Mouse (Mus musculus) liver, embryonic 11.5 days (tissue): ENCODE data around the gene Gpr61. TPM values are rescaled to one million over a fixed set of nuclear protein-coding genes. Genes with fewer than 3 reads are reported as not detected.
A peak's percentile ranks its signal among the peaks of the same experiment; 100 is the strongest.

Experiments used
- ATAC-seq: fragments of 200-750 bp; cut with Nextera tagmentation; replicated peaks from 2 replicates; pipeline ENCODE4 v1.8.0; 2017; ENCODE audit warnings: moderate number of reproducible peaks, mild to moderate bottlenecking, moderate TSS enrichment, moderate library complexity; ENCODE audit not compliant: low FRiP score
- DNase-seq: peaks from one replicate; pipeline ENCODE4 v3.0.0-alpha.2; 2017; ENCODE audit warnings: low spot score
- H3K27ac ChIP-seq: fragments of 300-500 bp; sonication (generic); 2 replicates; pipeline ENCODE4 v1.5.1; 2014; ENCODE audit warnings: mild to moderate bottlenecking, low read depth, low read length, control low read depth
- H3K27me3 ChIP-seq: fragments of 300-500 bp; sonication (generic); replicated peaks from 2 replicates; pipeline ENCODE4 v1.6.1; 2014; ENCODE audit warnings: low read length, mixed read lengths; ENCODE audit not compliant: control insufficient read depth, insufficient read depth
- H3K36me3 ChIP-seq: fragments of 300-500 bp; sonication (generic); 2 replicates; pipeline ENCODE4 v1.6.1; 2014; ENCODE audit warnings: mild to moderate bottlenecking, low read length, moderate library complexity, mixed read lengths; ENCODE audit not compliant: control insufficient read depth, insufficient read depth
- H3K4me1 ChIP-seq: fragments of 300-500 bp; sonication (generic); replicated peaks from 2 replicates; pipeline ENCODE4 v1.6.1; 2014; ENCODE audit warnings: low read length, mixed read lengths; ENCODE audit not compliant: control insufficient read depth, insufficient read depth
- H3K4me2 ChIP-seq: fragments of 300-500 bp; sonication (generic); 2 replicates; pipeline ENCODE4 v1.6.1; 2014; ENCODE audit warnings: mild to moderate bottlenecking, control low read depth, moderate library complexity
- H3K4me3 ChIP-seq: fragments of 300-500 bp; sonication (generic); 2 replicates; pipeline ENCODE4 v1.5.1; 2014; ENCODE audit warnings: low read depth, low read length, control low read depth
- H3K9ac ChIP-seq: fragments of 300-500 bp; sonication (generic); 2 replicates; pipeline ENCODE4 v1.6.1; 2014; ENCODE audit warnings: low read depth, low read length, control low read depth
- H3K9me3 ChIP-seq: fragments of 300-500 bp; sonication (generic); 2 replicates; pipeline ENCODE4 v1.6.1; 2016; ENCODE audit warnings: low read length, inconsistent platforms, mixed read lengths; ENCODE audit not compliant: control insufficient read depth
- WGBS: fragments of 180-500 bp; shearing (Covaris S2); extraction: QIAGEN DNeasy Blood & Tissue Kit; methylation state at CpG from one replicate; pipeline ENCODE4 v1.1.7; 2014; 5-methylcytosine and 5-hydroxymethylcytosine counted together
- polyA plus RNA-seq: library from polyadenylated mRNA; unstranded; fragments of >200 nt; fragmentation: Nextera tagmentation; extraction: Ambion mirVana; gene quantifications from 2 replicates; pipeline ENCODE4 v1.2.1, GENCODE M21; 2014

Gpr61 gene
- polyA plus RNA-seq, 1 experiment from 2014 or later, result 0.07 TPM

DNA sequence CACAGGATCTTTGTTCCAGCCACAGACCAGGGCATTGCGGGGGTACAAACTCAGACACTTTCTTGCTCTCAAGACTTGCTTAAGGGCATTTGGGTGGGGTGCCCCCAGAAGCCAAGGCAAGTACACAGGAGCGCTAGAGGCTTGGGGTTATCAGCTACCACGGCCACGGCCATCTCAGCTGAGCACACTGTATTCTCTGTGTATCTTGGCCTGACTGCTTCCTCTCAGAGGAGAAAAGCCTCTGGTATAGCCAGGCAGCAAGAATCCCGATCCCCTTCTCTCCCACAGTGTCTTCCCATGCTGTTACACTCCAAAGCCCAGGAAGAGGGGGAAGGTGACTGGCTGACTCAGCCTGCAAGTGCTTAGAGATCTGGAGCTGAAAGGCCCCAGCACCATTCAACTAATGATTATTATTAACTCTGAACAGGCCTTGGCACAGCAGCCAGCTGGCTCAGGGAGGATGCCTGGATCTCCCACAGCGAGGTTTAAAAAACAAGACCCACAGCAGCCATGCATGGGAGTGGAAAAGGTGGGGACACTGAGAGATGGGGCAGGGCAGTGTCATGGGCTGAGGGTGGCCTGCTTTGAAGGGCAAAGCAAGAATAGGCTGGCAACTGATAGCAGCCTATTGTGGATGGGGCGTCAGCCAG is 41.4 kb upstream of the Gpr61 start:
- H3K9me3 ChIP-seq, result no peaks in the 10 kb centered on the region
- peaks cover 33% of the 10 kb centered on the region for H3K4me1 ChIP-seq
- H3K4me2 ChIP-seq, result no peak overlapping the region
- H3K9ac ChIP-seq, result peak overlapping the region; percentile 1; the same call in 1 of the 2 replicates
- no peak for ATAC-seq
- H3K36me3 ChIP-seq, result no peaks in the 10 kb centered on the region
- H3K4me3 ChIP-seq, result no peak overlapping the region
- no peak overlapping the region for H3K27ac ChIP-seq
- H3K27me3 ChIP-seq, result no peaks in the 10 kb centered on the region
- 55% methylated on average over 7 of the region's 7 CpGs for WGBS
- no peak for DNase-seq

DNA sequence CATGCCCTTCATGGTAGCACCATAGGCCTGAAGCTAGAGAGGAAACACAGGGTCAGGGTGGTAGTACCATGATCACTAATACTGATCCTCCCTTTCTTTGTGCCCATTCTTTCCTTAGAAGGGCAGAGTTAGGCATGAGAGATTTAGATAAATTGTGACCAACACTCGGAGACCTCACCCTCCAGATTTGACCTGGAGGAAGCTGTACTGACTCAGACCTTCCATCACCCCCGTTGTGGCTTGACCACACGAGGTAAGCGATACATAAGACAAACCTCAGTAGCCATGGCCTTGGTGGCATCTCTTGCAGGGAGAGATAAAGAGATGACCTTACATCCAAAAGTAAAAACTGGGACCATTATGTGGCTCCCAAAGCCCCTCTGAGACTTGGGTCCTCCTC is 40.6 kb upstream of the Gpr61 start:
- Histone ChIP-seq H3K4me3 (no peak overlapping the region), H3K4me1 (peaks cover 31% of the 10 kb centered on the region), H3K27me3 (no peaks in the 10 kb centered on the region), H3K27ac (no peak overlapping the region), H3K9me3 (no peaks in the 10 kb centered on the region), H3K36me3 (no peaks in the 10 kb centered on the region), H3K9ac (no peak overlapping the region), H3K4me2 (no peak overlapping the region)
- no peak for DNase-seq
- 69% methylated on average over 4 of the region's 4 CpGs for WGBS
- no peak for ATAC-seq

DNA sequence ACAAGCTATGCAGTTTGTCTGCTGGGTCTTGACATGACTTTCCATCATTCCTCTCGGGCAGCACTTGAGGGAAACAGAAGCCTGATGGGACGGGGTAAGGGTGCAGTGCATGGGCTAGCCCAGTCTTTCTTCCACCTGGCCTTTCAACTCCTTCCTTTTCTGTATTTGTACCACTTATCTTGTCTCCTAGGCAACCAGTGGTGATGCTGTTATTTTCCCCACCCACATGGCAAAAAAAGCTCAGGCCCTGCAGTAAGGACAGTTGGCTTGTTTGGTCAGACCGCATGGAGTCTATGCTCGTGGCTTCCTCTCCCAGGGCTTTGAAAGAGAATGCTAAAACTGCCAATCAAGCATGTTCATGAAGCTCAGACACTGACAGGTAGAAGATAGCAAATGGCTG is 39.0 kb upstream of the Gpr61 start:
- ATAC-seq (no peak), DNase-seq (no peak)
- peaks cover 24% of the 10 kb centered on the region for H3K4me1 ChIP-seq
- no peaks in the 10 kb centered on the region for H3K9me3 ChIP-seq
- H3K36me3 ChIP-seq, result no peaks in the 10 kb centered on the region
- 55% methylated on average over 4 of the region's 4 CpGs for WGBS
- no peak overlapping the region for H3K4me2 ChIP-seq
- H3K4me3 ChIP-seq, result no peak overlapping the region
- no peaks in the 10 kb centered on the region for H3K27me3 ChIP-seq
- H3K27ac ChIP-seq, result no peak overlapping the region
- H3K9ac ChIP-seq, result no peak overlapping the region

DNA sequence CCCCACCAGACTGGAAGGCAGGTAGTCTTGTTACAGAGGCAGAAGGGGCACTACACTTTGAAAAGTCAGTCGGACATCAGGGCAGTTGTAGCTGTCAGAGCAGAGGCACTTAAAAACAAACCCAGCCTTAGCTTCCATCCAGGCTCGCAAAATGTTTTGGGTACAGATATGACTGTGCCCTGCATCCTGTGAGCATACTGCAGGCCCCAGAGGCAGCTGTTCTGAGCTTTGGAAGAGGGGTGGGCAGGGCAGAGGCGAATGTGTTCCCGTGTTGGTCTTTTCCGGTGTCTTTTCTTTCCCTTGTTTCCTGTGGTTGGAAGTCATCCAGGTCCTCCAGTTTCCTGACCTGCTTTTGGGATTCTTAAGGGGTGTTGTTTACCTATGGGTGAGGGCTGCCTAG is 35.2 kb upstream of the Gpr61 start:
- Histone ChIP-seq H3K27ac (no peak overlapping the region), H3K4me2 (no peak overlapping the region), H3K4me3 (no peak overlapping the region), H3K9ac (no peak overlapping the region), H3K27me3 (peaks cover 18% of the 10 kb centered on the region), H3K36me3 (no peaks in the 10 kb centered on the region), H3K9me3 (no peaks in the 10 kb centered on the region), H3K4me1 (0 out of 2 replicates have a peak, but pooled peaks cover 7% of the 10 kb centered on the region)
- WGBS, result 50% methylated on average over 5 of the region's 5 CpGs
- DNase-seq (no peak), ATAC-seq (no peak)

DNA sequence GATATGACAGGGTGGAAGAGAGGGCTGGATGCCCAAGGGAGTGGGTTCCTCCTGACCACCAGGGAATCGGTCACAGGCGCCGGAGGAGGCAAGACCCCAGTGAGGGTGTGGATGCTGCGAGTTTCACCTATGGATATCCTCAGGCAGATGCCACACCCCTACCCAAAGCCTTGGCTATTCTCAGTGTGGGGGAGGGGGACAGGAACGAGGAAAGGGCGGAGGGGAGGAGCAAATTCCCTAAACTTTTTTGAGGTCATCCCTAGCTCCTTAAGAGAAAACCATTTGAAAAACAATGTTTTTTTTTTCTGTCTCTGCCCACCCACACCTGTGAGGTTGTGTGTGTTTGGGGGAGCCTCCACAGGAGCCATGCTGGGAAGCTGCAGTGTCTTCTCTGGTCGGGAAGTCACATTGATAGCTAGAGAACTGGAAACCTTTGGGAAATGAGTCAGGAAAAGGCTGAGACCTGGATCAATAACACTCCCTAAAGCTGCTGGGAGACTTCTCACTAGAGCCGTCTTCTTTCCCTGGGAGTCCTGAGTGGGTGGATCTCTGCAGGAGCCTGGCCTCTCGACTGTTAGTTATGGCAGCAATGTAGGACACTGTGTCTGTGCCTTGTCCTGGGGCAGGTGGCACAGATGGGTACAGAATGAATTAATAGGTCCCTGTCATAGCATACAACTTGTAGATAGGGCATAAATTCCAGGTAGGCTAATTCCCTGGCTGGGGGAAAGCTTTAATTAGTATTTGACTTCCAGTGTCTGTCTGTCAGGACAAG is 34.2 kb upstream of the Gpr61 start:
- DNase-seq, result no peak

DNA sequence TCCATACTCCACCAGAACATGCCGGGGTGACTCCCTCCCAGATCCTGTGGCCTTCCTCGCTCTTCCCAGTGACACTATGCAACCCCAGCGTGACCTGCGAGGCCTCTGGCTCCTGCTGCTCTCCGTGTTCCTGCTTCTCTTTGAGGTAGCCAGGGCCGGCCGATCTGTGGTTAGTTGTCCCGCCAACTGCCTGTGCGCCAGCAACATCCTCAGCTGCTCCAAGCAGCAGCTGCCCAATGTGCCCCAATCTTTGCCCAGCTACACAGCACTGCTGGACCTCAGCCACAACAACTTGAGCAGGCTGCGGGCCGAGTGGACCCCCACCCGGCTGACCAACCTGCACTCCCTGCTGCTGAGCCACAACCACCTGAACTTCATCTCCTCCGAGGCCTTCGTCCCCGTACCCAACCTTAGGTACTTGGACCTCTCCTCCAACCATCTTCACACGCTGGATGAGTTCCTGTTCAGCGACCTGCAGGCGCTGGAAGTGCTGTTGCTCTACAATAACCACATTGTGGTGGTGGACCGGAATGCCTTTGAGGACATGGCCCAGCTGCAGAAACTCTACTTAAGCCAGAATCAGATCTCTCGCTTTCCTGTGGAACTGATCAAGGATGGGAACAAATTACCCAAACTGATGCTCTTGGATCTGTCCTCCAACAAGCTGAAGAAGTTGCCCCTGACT is 32.6 kb upstream of the Gpr61 start:
- DNase-seq, result no peak
- no peak overlapping the region for H3K4me3 ChIP-seq
- H3K4me2 ChIP-seq, result peak overlapping the region; percentile 94

More for the DNA sequence above, 34.2 kb upstream of the Gpr61 start:
- Histone ChIP-seq H3K27me3 (peaks cover 21% of the 10 kb centered on the region), H3K4me2 (no peak overlapping the region), H3K4me1 (0 out of 2 replicates have a peak, but pooled peaks cover 3% of the 10 kb centered on the region), H3K4me3 (no peak overlapping the region), H3K9me3 (no peaks in the 10 kb centered on the region), H3K27ac (no peak overlapping the region), H3K36me3 (no peaks in the 10 kb centered on the region), H3K9ac (no peak overlapping the region)
- ATAC-seq, result no peak
- WGBS, result 72% methylated on average over 9 of the region's 9 CpGs

DNA sequence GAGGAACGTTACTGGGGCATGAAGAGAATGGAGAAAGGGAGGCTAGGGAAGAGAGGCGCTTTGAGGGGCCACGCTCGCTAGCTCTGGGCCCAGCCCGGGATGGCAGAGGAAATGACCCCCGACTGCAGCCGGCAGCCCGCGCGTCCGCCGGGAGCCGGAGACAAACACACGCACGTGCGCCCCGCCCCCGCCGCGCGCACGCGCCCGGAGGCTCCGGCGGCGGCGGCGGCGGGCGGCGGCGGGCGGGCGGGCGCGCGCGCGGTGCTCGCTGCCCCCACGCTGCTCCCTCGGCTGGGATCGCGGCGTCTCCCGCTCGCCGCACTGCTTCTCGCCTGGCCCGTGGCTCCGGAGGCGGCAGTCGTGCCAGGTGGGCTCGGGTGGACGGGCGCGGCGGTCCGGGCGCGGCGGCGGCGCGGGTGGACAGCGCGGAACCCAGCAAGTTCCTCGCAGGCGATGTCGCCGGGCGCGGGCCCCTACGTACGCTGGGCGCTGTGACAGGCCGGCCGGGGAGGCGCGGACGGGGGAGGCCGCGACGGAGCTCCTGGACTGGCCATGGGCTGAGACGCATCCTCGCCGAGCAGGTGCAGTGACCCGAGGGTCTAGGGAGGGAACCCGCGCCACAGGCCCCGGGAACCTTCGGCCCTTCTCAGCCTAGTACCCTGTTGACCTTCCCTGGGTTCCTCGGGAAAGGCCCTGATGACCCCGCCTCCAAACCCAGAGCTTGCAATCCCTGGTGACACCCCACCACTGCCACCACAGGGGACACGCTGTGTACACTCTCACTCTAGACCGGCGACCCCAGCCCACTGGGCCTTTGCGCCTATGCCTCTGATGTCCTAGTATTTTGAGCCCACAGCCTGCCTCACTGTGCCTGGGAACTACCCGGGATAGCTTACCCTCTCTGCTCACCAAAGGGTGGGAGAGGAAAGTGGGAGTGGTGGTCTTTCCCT is 31.7 kb upstream of the Gpr61 start, which contains the start of gene Amigo1:
Amigo1 (plus strand) TSS at position 238 of the 950 bp plus-strand sequence.
- Histone ChIP-seq H3K4me3 (peak within 1 kb of the TSS; percentile 68), H3K27me3 (peaks cover 21% of the 10 kb centered on the region), H3K4me2 (peak within 1 kb of the TSS; percentile 94), H3K9me3 (no peaks in the 10 kb centered on the region), H3K4me1 (0 out of 2 replicates have a peak, but pooled peaks cover 2% of the 10 kb centered on the region), H3K36me3 (no peaks in the 10 kb centered on the region), H3K9ac (peak within 1 kb of the TSS; percentile 55), H3K27ac (no peak within 1 kb of the TSS)
- ATAC-seq, result peak; percentile 62
- WGBS, result 2% methylated on average over 69 of the region's 100 CpGs
- DNase-seq, result peak; percentile 66

More for the DNA sequence above, 32.6 kb upstream of the Gpr61 start:
- no peak for ATAC-seq
- H3K36me3 ChIP-seq, result no peaks in the 10 kb centered on the region
- H3K9me3 ChIP-seq, result no peaks in the 10 kb centered on the region
- no peak overlapping the region for H3K9ac ChIP-seq
- peaks cover 21% of the 10 kb centered on the region for H3K27me3 ChIP-seq
- H3K4me1 ChIP-seq, result 0 out of 2 replicates have a peak, but pooled peaks cover 3% of the 10 kb centered on the region
- WGBS, result 48% methylated on average over 20 of the region's 20 CpGs
- H3K27ac ChIP-seq, result no peak overlapping the region
